Mouse (Mus musculus) brain, adult 2 months (tissue): ENCODE measurements at regions not wholly inside any gene's neighbourhood (a gene's known extent, or its start where the extent isn't known, plus 50 kb on each side); places are given as distances from the start of the nearest gene placed in this dataset.

Source experiments
- DNase-seq: peaks from one replicate; pipeline ENCODE4 v3.0.0; 2011; ENCODE audit warnings: low read depth, low spot score

GRCm38 (mm10) chr12:7650851-7651250 is 326.6 kb upstream of the Apob start:
- peak; percentile 22 for DNase-seq

DNA sequence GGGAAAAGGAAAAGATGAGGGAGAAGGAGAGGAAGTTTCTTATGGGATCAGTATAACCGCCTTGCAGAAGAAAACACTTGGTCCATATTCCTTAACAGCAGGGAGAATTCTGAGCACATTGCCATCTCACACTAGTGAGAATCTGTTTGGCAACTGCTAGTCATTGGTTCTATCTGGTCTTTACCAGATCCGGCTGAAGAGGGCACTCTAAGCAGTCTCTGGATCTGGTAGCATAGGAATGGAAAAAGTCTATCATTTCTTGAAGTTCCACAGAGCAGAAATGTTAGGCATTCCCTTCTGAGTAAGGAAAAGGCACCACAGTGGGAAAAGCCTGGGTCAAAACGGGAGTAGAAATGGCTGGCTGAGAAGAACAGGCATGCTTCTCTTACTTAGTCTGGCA is 315.4 kb upstream of the Apob start:
- peak; percentile 59 for DNase-seq

- DNase-seq: no peak
These were observed 307.3 kb upstream of the Apob start for GRCm38 (mm10) chr12:7670114-7670513.

DNA sequence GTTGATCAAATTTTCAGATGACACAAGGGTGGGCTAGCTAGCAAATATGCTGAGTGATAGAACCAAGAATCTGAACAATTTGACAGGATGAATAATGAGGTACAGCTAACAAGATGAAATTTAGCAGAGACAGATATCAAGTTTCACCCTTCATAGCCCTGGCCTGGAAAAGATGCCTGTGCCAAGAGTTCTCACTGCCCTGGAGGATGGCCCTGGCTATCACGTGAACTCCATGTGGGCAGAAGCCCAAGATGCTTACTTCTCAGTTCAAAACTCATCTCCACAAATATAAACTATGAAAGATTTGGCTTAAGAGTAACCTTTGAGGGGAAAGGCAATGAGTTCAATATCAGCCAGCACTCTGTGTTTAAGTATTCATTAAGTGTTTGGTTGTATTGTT is 306.9 kb upstream of the Apob start:
- no peak for DNase-seq

DNA sequence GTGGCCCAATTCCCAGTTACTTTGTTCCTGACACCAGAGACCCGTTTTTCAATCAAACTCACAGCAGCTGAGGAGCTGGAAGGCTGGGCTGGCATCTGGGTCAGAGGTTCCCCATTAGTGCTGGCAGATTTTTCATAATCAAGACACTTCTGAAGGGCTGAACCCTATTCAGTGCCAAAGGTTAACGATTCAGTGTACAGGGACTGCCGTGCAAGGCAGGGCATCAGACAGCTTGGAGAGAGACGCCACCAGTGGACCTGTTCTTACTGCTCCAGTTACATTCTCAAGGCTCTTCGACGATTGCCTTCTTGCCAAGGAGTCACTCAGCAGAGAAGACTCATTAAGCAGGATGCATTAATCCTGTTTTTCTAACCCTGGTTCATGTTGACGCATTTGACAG is 285.5 kb upstream of the Apob start:
- no peak for DNase-seq

DNA sequence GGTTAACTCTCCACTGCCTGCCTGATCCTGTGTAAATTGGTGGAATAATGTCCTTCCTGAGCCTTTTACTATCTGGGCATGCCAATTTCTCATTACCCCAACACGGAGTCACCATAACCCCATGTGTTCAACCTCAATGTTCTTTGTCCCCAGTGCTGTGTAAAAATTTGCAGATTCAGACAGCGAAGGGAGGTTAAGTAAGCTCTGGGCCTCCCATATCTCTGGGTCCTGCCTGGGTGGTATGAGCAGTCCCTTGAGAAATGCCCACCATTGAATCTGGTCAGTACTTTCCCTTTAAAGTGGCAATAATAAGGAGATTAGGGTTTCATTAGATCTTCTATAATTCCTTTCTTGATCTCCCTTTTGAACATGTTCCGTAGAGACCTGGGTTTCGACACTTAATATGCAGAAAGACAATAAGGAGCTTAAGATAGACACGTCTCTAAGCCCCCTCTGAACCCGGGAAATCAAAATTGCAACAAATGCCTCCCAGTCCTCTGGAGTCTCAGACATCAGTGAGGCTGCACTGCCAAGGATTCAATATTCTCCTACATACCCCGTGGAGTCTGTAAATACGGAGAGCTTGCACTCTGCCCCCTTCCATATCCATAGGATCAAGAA is 279.0 kb upstream of the Apob start:
- no peak for DNase-seq

- no peak for DNase-seq
These were observed 268.3 kb upstream of the Apob start for GRCm38 (mm10) chr12:7709102-7709501.

DNA sequence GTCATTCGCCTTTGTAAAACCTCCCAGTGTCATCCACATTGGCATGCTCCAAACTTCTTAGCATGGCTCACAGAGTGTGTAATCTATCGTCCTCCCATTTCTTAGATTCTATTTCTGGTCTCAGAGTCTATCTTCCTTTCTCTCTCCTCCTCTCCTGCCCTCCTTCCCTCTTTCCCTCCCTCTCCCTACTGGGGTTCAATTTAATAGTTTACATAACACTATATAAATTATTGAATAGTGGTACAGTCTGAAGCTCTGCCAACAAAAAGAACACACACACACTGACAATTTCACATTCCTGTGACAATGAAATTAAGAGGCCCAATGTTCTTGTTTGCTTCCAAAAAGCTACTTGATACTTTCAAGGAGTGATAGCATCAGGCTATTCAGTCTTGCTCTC is 267.6 kb upstream of the Apob start:
- no peak for DNase-seq

GRCm38 (mm10) chr12:7715091-7715490 is 262.4 kb upstream of the Apob start:
- DNase-seq: peak; percentile 25

DNA sequence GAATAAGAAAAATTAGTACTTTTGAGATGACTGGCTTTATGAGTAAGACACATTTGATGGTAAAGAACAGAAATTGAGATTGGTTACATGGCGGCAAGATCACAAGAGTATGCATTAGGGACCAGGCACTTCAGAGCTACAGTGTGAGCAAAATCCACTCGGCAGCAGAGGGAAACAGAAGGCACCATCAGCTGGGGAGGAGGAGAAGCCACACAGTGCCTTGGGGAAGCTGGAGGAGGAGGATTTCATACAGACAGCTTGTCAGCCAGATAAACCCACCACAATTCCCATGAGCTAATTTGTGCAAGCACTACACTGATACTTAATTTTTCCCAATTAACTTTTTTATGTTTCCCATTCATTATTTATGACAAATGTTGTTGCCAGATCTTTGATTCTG is 258.9 kb upstream of the Apob start:
- peak; percentile 62 for DNase-seq

DNA sequence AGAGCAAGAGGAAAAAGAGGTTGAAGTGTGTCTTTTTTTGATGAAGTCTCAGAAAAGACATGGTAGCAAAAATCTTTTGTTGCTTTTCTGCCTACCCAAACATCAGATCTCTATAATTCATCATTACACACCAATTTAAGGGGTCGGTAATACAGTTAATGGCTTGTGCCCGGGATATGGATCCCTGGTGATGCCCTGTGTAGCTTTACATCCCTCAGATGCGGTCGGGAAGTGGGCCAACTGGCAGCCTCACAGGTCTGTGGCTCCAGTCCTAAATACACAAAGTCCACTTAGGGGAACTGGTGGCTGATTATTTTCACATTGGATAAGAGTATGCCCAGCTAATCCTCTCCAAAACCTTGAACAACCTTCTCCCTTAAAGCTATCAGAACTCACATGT is 258.4 kb upstream of the Apob start:
- DNase-seq: no peak

DNA sequence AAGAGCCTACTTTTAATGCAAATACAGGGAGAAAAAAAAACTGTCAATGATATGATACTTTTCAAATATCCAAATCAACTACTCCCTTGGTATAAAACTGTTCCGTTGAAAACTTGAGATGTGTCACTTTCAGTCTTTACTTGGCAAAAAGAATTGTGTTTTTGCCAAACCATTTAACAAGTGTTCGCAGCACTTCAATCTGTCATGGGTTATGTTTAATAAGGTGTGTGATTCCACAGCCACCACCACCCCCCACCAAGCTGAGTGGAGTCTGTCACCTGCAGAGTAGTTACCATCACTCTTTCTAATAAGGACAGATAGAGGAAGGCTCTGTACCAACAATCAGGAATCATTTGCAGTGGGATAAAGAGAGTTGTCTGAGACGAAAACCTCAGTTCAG is 252.5 kb upstream of the Apob start:
- no peak for DNase-seq

- peak; percentile 42 for DNase-seq
These were observed 239.4 kb upstream of the Apob start for GRCm38 (mm10) chr12:7738020-7738419.

DNA sequence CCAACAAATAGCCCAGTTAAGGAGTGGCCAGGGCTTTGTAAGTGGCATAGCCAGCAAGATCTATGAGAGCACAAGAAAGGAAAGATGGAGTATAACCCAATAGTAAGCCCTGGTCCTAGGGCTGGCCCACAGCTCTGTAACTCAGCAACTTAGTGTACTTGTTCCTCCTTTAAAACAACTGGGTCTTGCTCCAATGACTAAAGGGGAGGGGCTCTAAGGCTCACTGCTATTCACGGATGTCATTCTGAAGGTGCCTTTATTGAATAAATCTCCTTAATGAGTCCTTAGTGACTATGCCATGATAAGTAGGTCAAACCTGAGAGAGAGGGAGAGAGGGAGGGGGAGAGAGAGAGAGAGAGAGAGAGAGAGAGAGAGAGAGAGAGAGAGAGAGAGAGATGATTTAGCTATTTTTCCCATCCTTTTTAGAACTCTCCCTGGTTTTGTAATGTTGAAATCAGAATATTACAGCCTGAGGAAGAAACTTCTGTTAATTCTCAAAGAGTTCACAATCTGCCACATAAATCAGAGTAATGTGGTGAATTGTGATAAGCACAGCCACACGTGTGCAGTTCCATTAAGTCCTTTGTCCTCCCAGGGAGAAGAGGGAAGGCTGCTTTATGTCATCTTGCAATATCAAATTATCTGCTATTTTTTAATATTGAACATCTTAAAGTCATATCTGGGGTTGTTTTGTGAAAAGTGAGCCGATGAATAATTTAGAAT is 238.7 kb upstream of the Apob start:
- DNase-seq: no peak

GRCm38 (mm10) chr12:7739352-7739994 is 238.0 kb upstream of the Apob start:
- no peak for DNase-seq

DNA sequence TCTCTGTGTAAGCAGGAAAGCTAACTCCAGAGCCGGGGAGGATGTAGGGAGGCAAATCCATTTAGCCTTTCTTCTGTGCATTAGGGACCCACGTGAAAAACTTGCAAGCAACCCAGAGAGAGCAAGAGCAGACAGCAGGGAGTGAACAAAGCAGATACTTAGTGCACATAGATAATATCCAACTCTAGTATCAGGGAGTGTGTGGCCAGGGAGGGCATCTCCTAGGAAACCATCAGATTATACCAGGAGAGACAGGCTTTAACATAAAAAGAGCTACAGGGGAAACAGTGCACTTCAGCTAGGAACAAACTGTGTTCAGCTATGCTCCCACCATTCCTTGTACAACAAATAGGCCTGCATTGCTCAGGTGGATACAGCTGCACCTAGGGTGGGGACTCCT is 230.7 kb upstream of the Apob start:
- DNase-seq: no peak

DNA sequence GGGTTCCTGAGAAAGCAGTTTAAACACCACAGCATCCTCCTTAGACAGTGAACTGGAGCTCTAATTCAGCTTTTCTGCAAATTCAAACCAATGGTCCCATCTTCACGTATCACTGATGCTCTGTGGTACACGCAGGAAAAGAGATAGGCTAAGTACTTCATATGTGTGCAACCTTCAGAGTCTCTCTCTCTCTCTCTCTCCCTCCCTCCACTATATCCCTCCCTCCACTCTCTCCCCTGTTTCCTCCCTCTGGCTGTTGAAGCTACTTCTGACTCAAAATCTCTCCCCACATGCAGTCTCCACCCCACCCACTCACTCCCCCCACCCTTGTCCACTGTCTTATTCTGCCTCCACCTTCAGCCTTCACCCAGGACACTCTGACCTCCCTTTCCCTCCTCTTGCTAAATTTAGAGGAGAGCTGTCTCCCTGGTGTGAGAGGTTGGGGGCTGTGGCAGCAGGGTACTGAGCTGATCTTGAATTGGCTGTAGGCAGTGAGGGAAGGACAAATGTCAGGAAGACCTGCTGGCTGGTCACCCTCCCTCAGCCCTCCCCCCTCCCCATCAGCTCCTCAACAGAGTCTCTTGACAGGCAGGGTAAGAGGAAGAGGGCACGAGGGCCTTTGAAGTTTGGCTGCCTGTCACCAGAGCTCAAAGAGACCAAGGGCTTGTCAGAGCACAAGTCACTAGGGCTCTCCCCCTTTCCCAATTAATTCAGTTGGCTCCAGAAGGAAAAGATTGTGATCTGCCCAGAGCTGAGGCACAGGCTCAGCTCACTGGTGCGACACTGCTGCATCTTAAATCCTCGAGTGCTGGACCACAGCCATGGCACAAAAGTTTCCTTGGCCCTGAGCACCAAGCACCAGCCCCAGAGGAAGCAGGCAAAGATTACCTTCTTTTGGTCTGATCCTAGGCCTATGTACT is 227.9 kb upstream of the Apob start:
- DNase-seq: no peak

DNA sequence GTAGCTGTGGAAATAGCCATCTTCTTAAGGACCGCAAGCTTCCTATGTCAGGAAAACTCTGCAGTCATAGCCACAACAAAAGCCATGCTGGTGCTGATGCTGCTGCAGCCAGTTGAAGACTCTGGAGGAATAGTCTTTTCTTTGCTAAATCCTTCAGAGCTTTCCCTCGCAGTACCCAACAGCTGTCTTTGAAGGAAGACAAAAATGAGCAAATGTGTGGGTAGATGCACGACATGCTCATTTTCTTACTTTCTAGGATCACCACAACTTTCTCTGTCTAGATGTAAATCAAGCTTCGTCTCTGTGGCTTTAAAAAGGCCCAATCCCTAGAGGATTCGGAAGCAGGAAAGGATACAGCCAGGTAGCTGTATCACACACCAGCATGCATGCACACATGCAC is 222.6 kb upstream of the Apob start:
- DNase-seq: peak; percentile 71

- DNase-seq: no peak
These were observed 212.4 kb upstream of the Apob start for GRCm38 (mm10) chr12:7764795-7765697.

DNA sequence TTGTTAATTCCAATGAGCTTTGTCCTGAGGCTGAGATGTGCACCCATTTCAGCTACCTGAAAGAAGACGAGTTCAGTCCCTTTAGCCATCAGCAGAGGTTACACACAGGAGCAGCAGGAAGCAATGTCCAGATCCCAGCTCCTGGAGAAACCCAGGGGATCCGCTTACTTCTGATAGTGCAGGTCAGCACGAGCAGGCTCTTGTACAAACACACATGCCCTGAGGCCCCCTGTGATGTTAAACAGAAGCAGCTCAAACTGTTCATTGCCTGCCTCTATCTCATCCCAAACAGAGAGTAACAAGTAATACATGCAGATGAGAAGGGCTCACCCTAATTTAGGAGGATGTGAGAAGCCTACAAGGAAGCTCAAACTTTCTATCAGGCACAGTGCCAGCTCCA is 203.3 kb upstream of the Apob start:
- no peak for DNase-seq

- peak; percentile 91 for DNase-seq
These were observed 201.1 kb upstream of the Apob start for GRCm38 (mm10) chr12:7776335-7776734.
